Mouse (Mus musculus) retina, adult 2 months (tissue): ENCODE results near the gene Ghdc.

Experiments
- DNase-seq: peaks from one replicate; pipeline ENCODE4 v3.0.0-alpha.2; 2012; ENCODE audit warnings: low read depth, low spot score

Ghdc gene

GRCm38 (mm10) chr11:100746546-100746945, 24.2 kb downstream of the Ghdc start:
- DNase-seq: no peak

GRCm38 (mm10) chr11:100745085-100745484, 25.7 kb downstream of the Ghdc start:
- no peak for DNase-seq

GRCm38 (mm10) chr11:100741348-100741747, 29.4 kb downstream of the Ghdc start:
- no peak for DNase-seq

- no peak for DNase-seq
Observed at GRCm38 (mm10) chr11:100738749-100739148, 32.0 kb downstream of the Ghdc start.

- peak; percentile 96 for DNase-seq
Observed at GRCm38 (mm10) chr11:100738066-100738604, 32.6 kb downstream of the Ghdc start, which contains the start of gene Rab5c. Gene Rab5c, minus strand, starts transcription at chr11:100738215.

- DNase-seq: no peak
Observed at GRCm38 (mm10) chr11:100737105-100737733, 33.5 kb downstream of the Ghdc start.

DNA sequence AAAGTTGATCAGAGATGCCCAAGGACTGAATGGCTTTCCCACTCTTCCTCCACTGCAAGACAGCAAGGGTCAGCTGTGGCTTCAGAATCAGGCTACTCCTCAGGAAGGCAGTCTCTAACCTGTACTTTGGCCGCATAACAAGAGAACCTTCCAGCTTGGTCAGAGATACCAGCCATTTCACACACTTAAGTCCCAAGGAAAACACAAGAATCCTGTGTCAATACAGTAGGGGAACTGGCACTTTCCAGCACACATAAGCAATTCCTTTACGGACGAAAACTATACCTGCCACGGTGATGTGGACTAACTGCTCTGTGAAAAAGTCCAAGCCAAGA, 34.0 kb downstream of the Ghdc start:
- DNase-seq: no peak

GRCm38 (mm10) chr11:100735954-100736745, 34.6 kb downstream of the Ghdc start:
- no peak for DNase-seq

DNA sequence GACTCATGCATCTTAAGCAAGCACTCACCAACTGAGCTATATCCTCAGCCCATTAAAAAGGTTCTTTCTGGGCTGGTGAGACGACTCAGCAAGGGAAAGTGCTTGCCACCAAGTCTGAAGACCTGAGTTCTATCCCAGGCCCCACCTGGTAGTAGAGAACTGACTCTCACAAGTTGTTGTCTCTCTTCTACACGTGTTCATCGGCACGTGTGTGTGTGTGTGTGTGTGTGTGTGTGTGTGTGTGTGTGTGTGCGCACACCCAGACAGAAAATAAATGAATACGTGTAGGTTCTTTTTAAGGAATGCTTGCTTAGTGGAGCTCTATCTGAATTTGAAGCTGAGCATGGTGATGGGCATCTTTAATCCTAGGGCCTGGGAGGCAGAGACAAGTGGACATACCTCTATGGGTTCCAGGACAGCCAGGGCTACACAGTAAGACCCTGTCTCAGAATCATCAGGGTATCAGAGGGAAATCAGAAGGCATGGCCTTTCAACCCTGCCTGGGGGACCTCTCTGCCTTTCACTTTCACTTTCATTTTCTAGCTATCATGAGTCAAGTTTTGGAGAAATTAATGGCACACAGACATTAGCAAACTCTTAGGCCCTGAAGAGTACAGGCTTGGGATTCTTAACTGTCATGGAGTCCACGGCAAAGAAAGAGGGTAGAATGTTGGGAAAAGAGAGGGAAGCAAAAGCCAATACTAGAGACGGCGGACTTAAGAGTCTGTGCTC, 35.5 kb downstream of the Ghdc start:
- no peak for DNase-seq

DNA sequence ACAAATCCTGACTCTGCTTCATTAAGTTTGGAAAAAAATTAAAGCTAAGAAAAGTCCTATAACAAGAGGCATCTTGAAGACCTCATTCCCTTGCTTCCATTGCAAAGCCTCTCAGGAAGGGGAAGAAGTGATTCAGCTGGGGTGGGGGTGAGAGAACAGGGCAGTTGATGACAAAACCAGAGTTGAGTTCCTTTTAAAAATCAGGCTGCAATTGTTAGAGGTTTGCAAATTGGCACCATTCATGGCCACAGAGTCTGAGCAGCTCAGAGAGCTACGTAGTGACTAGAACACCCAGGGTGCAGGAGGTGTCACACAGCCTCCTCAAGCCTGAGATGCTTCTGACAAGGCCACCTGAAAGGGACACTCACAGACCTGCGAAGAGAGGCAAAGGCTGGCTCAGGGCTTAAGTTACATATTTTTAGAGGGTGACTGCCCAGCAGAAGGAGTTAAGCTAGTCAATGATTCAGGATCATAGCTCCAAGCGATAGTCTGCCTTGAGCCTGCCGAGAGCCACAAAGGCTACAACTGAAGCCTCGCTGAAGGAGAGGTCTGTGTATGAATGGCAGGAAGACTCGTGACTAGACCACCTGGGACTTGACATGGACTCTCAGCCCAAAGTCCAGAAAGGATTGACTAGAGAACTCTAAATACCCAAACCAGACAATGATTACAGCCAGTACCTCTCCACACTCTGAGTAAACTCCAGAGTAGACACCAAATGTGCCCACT, 40.1 kb downstream of the Ghdc start:
- no peak for DNase-seq

DNA sequence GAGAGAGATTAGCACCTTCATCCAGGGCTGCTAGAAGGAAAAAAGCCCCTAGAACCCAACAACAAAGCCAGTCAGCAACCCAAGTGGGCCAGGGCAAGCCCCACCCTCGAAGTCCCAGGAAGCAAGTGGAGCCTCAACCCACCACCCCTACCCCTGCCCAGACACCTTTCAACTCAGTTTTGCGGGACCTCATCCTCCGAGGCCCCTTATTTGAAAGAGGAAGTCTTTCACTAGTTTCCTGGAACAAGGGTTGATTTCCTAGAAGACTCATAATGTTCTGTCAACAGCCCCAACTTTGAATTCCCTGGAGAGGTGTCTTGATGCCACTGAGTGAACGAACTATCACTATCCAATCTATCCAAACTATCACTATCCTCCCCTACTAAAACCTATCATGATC, 40.8 kb downstream of the Ghdc start:
- DNase-seq: no peak

- no peak for DNase-seq
Observed at GRCm38 (mm10) chr11:100728601-100729000, 42.2 kb downstream of the Ghdc start.

DNA sequence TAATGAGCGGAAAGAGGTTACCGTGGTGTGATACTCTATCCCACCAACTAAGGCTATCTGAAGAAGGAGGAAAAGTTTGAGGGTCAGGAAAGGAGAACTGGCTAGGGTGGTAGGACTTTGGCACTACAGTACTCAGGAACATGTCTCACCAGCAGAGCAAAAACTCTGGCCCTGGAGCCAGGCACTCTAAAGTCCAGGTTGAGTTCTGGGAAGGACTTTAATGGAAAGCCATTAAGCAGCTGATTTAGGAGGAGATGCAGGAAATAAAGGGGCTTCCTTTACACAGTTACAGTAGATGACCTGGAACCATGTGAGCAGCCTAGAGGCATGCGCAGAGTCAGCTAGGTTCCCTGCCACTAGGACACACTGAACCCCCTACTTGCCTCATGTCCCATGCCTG, 43.6 kb downstream of the Ghdc start:
- DNase-seq: no peak

DNA sequence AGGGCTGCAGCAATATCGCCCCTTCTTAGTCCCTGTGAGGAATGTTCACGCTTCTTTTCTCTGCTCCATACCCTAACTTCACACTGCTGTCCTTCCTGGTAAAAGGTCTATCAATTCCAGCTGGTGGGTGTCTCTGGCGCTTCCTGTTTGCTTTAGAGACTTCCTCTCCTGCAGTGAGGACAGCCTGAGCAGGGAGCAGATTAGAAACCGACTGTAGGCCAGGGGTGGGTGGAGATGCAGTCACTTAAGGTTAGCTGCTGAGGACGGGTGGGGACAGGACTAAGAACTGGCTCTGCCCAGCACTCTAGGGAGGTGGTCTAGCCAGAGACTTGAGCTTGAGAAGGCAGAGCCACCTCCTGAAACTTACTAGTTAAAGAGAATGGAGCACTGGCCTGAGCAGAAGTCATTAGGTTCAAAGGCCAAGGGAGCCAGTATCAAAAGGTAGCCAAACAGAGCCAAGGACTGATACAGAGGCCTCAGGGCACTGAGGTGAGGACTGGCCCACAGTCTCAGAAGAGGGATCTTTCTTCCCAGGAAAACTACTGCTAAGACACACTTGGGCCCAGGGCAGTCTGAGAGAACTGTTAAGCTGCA, 45.7 kb downstream of the Ghdc start:
- DNase-seq: no peak

DNA sequence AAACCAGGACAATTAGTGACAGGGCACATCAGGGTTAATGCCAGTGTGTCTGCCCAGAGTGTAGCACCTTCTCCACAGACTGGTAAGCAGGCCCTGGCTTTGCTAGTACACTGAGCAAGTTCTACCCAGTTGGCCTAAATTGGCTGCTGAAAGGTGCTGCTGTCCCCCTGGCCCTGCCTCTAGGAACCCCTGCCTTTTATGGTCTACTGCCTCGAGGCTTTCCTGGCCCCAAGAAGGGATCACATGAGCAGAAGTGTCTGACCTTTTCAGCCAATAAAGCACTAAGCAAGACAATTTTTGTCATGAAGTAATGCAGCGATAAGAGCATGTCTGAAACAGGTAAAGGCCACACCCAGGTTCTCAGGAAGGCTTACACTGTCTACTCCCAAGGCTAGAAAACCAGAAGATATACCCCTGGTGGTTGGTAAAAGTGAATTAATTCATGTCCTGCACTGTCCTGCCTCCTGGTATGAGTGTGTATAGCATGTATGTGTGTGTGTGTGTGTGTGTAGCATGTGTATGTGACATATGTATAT, 48.2 kb downstream of the Ghdc start:
- no peak for DNase-seq

GRCm38 (mm10) chr11:100721776-100722492, 48.8 kb downstream of the Ghdc start:
- no peak for DNase-seq

GRCm38 (mm10) chr11:100721254-100721653, 49.5 kb downstream of the Ghdc start:
- DNase-seq: no peak

DNA sequence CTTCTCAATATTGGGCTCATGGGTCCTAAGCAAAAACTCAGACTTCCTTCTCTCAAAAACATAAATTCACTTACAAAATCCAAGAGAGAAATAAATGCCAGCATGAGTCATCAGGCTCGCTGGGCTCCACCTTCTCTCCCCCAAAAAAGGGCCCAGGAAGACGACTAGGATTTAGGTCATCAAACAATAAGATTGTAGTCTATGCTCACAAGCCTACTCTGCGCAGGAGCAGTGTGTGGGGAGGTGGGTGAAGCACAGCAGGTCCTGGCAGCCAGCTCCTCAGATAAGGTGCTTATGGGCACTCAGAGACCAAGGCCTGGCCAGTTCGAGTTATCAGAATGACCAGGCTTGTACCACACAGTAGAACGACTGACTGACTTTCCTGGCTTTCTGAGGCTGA, 50.4 kb downstream of the Ghdc start:
- no peak for DNase-seq

- no peak for DNase-seq
Observed at GRCm38 (mm10) chr11:100719893-100720292, 50.9 kb downstream of the Ghdc start.

DNA sequence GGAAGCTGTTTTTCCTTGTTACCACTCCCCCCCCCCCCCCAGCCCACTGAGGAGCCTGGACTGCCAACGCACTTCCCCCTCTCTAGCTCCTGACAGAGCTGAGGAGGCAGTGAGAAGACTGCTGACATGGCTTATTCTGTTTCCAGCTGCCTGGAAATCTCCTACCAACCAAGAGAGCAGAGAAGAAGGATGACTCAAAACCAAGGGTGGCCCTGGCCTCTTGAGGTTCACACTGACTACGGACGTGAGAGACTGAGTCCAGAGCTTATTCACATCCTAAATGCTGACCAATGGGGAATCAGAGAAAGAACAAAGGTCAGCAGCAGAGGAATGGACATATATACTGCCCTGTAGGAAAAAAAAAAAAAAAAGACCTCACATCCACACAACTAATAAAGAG, 51.4 kb downstream of the Ghdc start:
- DNase-seq: no peak
